Mouse (Mus musculus) cortical plate, adult 2 months (tissue): ENCODE data around the gene Acot8.

ENCODE experiments used
- CTCF ChIP-seq: fragments of 200-500 bp; IDR thresholded peaks from 2 replicates; pipeline ENCODE4 v1.5.1; 2011; ENCODE audit warnings: mild to moderate bottlenecking, control low read depth, low read length; ENCODE audit not compliant: insufficient read depth; ENCODE audit errors: extremely low read depth
- POLR2A ChIP-seq: fragments of 200-500 bp; IDR thresholded peaks from 2 replicates; pipeline ENCODE4 v1.6.1; 2011; ENCODE audit warnings: mild to moderate bottlenecking, low read length, control low read depth; ENCODE audit not compliant: insufficient read depth; ENCODE audit errors: extremely low read depth

DNA sequence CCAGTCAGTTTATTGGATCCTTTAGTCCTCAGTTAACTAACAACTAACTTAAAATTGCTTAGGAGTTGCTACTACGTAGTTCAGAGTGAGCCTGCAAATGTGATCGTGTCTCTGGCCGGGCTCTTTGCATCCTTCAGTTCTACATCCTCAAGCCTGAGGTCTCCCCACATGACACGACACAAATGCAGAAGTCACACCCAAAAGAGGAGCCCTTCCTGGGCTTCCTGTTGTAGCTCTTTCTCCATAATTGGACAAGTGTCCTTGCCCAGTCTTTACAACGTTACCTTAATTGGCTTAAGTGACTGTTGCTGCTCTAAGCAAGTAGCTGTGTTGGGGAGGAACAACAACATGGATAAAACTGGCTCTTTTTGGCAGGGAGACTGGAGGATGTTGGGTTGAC is 10.7 kb upstream of the Acot8 start:
- no peak for TF ChIP-seq CTCF
- TF ChIP-seq POLR2A = no peak
